In the genomic region with DNA sequence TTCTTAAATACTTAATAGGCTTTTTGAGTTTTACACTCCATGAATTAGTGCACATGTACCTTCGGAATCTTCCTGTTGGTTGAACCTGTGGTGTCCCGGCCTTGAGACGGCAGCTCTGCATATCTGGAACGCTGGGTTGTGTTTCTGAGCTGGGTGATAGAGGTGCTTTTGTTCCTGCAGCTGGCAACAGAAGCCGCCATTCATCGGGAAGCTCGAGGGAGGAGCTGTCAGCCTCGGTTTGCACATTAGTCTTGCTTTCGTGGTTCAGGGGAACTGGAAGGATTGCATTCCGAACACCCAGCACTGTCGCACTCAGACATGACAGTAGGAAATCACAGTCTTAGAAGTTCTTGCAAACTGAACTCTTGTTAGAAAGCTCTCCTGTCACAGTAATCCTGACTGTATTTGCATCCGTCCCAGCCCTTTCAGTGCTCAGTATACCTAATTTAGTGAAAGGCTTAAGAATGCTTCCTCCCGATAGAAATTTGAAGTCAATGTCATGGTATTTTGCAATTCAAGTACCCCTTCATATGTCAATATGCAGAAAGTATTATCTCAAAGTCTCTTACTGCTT, we compare ENCODE assay signal across 8 mouse cellular contexts.
DNase-seq lines count a peak whose midpoint lies in the region; ATAC-seq lines count a peak whose summit lies in the region.
"Had no signal": no experiment of that assay in that cellular context is flagged by ENCODE, and none has a peak within 500 bp of the region (broad histone marks: within the 10 kb centered on the region; RNA-seq: fewer than 3 reads in every experiment).

No protein-coding gene starts in this region.

- peaks cover 5% of the 10 kb centered on the region for H3K4me1 ChIP-seq in hindbrain, embryonic 11.5 days (replicated peaks; ENCODE audit: control insufficient read depth, insufficient read depth, low read length)

- H3K36me3 ChIP-seq in hindbrain, embryonic 11.5 days (ENCODE audit: control insufficient read depth, insufficient read depth, low read length), result no peaks in the 10 kb centered on the region; the same call in 1 of the 2 replicates

- ATAC-seq in hindbrain, embryonic 11.5 days (ENCODE audit: low FRiP score), result peak; percentile 64

- H3K4me3 ChIP-seq in hindbrain, embryonic 11.5 days (ENCODE audit: low read depth, low read length), result no peak overlapping the region

- no peaks in the 10 kb centered on the region for H3K9me3 ChIP-seq in hindbrain, embryonic 11.5 days (ENCODE audit: control insufficient read depth, low read length)

- H3K9ac ChIP-seq in hindbrain, embryonic 11.5 days (ENCODE audit: low read depth, low read length), result no peak overlapping the region

- H3K27ac ChIP-seq in hindbrain, embryonic 11.5 days (ENCODE audit: low read depth, low read length), result peak overlapping the region; percentile 79

- WGBS in hindbrain, embryonic 11.5 days, result 10% methylated on average over 13 of the region's 13 CpGs

- H3K4me2 ChIP-seq in hindbrain, embryonic 11.5 days (replicated peaks; ENCODE audit: low read depth, low read length), result no peak overlapping the region

- H3K27me3 ChIP-seq in hindbrain, embryonic 11.5 days (ENCODE audit: control insufficient read depth, insufficient read depth, low read length), result no peaks in the 10 kb centered on the region

- DNase-seq in Muller cell, postnatal 12 days (ENCODE audit: inconsistent ontology term), result peak; percentile 85
- peak; percentile 25 for DNase-seq in ZHBTc4 (ENCODE audit: low read depth, low spot score)
- peak; percentile 72 for DNase-seq in hindbrain, embryonic 11.5 days (ENCODE audit: low spot score)
- peak; percentile 76 for DNase-seq in mesoderm, embryonic 11.5 days (ENCODE audit: low read depth, low spot score)
- no peak for DNase-seq in c-Kit-positive CD71-positive TER-119-positive erythroid progenitor cells, embryonic 14.5 days (ENCODE audit: low spot score)
- DNase-seq in gastrocnemius, adult 18-20 months (ENCODE audit: low spot score), result no peak
- DNase-seq in adrenal gland, postnatal 36 days, result no peak
- DNase-seq: lung, adult 2 months had no signal

Comparison
In these comparisons a context has a peak if more than half of its experiments do, and no peak if none do; other contexts are left out.
1. DNase-seq: peak in Muller cell, postnatal 12 days (single experiment), ZHBTc4 (single experiment), hindbrain, embryonic 11.5 days (single experiment) and mesoderm, embryonic 11.5 days (single experiment); none in c-Kit-positive CD71-positive TER-119-positive erythroid progenitor cells, embryonic 14.5 days (single experiment), gastrocnemius, adult 18-20 months (single experiment) and adrenal gland, postnatal 36 days (0 of 2).